ENCODE assay signal across 11 mouse cellular contexts in genomic region chr7:112603496-112604170, GRCm38 (mm10).
A peak's percentile ranks its signal among the peaks of the same experiment; 100 is the strongest.
DNase-seq lines count a peak whose midpoint lies in the region; ATAC-seq lines count a peak whose summit lies in the region.
"Had no signal": no experiment of that assay in that cellular context is flagged by ENCODE, and none has a peak within 500 bp of the region (broad histone marks: within the 10 kb centered on the region; RNA-seq: fewer than 3 reads in every experiment).

No protein-coding gene starts in this region.

- H3K9me3 ChIP-seq in forebrain, embryonic 15.5 days: no peaks in the 10 kb centered on the region
- H3K9me3 ChIP-seq in forebrain, embryonic 10.5 days: no peaks in the 10 kb centered on the region
- H3K9me3 ChIP-seq: liver, embryonic 15.5 days had no signal

- H3K9ac ChIP-seq in forebrain, embryonic 15.5 days (replicated peaks): no peak overlapping the region
- H3K9ac ChIP-seq: liver, embryonic 15.5 days had no signal

- H3K4me3 ChIP-seq in forebrain, embryonic 15.5 days: no peak overlapping the region
- no peak overlapping the region for H3K4me3 ChIP-seq in forebrain, embryonic 10.5 days
- H3K4me3 ChIP-seq: liver, embryonic 15.5 days had no signal

- no peak; the same call in 1 of the 2 replicates for ATAC-seq in forebrain, embryonic 15.5 days (replicated peaks)
- ATAC-seq in megakaryocyte-erythroid progenitor cell, adult 5-6 weeks (replicated peaks; ENCODE audit: low FRiP score, low TSS enrichment, poor library complexity, severe bottlenecking): no peak
- ATAC-seq in megakaryocyte, adult 5-6 weeks (ENCODE audit: poor library complexity, severe bottlenecking): no peak
- ATAC-seq: CD4-positive, CD25-positive, alpha-beta regulatory T cell, adult 4 months had no signal

- H3K4me2 ChIP-seq in forebrain, embryonic 15.5 days (replicated peaks): no peak overlapping the region
- H3K4me2 ChIP-seq: liver, embryonic 15.5 days had no signal

- H3K27ac ChIP-seq in forebrain, embryonic 15.5 days (replicated peaks): peak overlapping the region; percentile 44
- no peak overlapping the region for H3K27ac ChIP-seq in forebrain, embryonic 10.5 days
- H3K27ac ChIP-seq: liver, embryonic 15.5 days had no signal

- peaks cover 20% of the 10 kb centered on the region for H3K4me1 ChIP-seq in forebrain, embryonic 15.5 days
- 0 out of 2 replicates have a peak, but pooled peaks cover 6% of the 10 kb centered on the region for H3K4me1 ChIP-seq in forebrain, embryonic 10.5 days
- H3K4me1 ChIP-seq: liver, embryonic 15.5 days had no signal

- 50% methylated on average over 10 of the region's 10 CpGs for WGBS in forebrain, embryonic 15.5 days
- WGBS in forebrain, embryonic 10.5 days: 87% methylated on average over 10 of the region's 10 CpGs

- H3K27me3 ChIP-seq in forebrain, embryonic 15.5 days: no peaks in the 10 kb centered on the region
- H3K27me3 ChIP-seq in forebrain, embryonic 10.5 days (ENCODE audit: poor library complexity, severe bottlenecking): no peaks in the 10 kb centered on the region
- H3K27me3 ChIP-seq: liver, embryonic 15.5 days had no signal

- no peaks in the 10 kb centered on the region for H3K36me3 ChIP-seq in forebrain, embryonic 15.5 days
- no peaks in the 10 kb centered on the region for H3K36me3 ChIP-seq in forebrain, embryonic 10.5 days (replicated peaks)
- H3K36me3 ChIP-seq: liver, embryonic 15.5 days had no signal

- no peak for DNase-seq in forebrain, embryonic 10.5 days (ENCODE audit: extremely low spot score, low spot score)
- peak; percentile 36 for DNase-seq in Muller cell, postnatal 12 days (ENCODE audit: inconsistent ontology term)
- DNase-seq in heart, adult 8-10 months (ENCODE audit: low spot score): peak; percentile 48
- peak; percentile 68 for DNase-seq in kidney, postnatal 10 days
- no peak for DNase-seq in layer of hippocampus, postnatal 36 days
- DNase-seq: right cerebral cortex, postnatal 4 days had no signal

Comparison
In these comparisons a context has a peak if more than half of its experiments do, and no peak if none do; other contexts are left out.
1. DNase-seq: peak in Muller cell, postnatal 12 days (single experiment), heart, adult 8-10 months (single experiment) and kidney, postnatal 10 days (single experiment); none in forebrain, embryonic 10.5 days (single experiment) and layer of hippocampus, postnatal 36 days (0 of 2).